Mouse (Mus musculus): ENCODE measurements around the gene Vac14.

DNA sequence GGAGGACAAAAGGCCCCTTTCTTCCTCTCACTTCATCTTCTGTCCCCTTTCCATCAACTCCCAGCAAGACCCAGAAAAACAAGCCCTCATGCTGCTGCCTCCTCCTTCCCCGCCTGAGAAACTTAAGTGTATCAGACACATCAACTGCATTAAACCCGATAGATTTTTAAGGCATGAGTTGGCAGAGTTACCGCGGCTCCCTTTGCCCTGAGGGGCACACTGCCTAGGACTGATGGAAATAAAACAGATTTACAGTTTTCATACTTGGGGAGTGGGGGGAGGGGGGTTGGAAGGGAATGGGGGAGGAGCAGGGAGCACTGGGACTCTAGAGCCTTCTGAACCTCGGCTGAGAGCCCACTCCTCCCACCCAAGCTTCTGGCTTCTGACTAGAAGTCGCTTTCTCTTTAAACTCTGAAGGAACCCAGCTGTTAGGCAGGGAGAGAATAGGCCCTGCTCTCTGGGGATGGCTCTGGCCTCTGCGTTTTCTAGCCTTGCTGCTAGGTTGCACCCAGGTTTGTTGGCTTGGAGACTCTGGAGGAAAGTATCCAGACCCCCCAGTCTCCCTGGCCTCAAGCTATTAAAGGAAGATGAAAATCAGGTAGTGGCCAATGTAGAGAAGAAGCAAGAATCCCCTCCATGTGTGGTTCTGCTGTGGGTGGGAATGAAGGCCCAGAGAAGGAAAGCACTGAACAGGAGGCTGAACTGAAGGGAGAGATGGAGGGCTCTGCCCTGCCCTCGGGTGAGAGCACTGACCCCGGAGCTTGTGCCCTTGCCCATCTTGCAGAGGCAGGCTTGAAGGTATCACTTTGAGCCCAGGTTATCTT, 84.5 kb downstream of the Vac14 start:
- TF ChIP-seq CTCF (IDR thresholded peaks at IDR 0.05; ENCODE audit: extremely low read depth, insufficient read length, insufficient replicate concordance, low read depth, low read length), result no peak
- TF ChIP-seq POLR2A (IDR thresholded peaks at IDR 0.05; ENCODE audit: low read depth, low read length), result no peak

All from small intestine, adult 2 months (tissue).